Mouse (Mus musculus) cerebellum, postnatal 4 days (tissue): Measurements from ENCODE around the gene Tmem115.
A peak's percentile ranks its signal among the peaks of the same experiment; 100 is the strongest.
"Not testable (repeated sequence)": the region's sequence is repeated elsewhere in the genome, so short reads cannot be mapped to it uniquely, and the experiment has no call there.

Source experiments
- DNase-seq, 2 experiments: peaks; one replicate each; pipeline ENCODE4 v3.0.0; 2022; ENCODE audit warnings: low spot score in 2 of 2, mixed read lengths in 1 of 2

Gene Tmem115

DNA sequence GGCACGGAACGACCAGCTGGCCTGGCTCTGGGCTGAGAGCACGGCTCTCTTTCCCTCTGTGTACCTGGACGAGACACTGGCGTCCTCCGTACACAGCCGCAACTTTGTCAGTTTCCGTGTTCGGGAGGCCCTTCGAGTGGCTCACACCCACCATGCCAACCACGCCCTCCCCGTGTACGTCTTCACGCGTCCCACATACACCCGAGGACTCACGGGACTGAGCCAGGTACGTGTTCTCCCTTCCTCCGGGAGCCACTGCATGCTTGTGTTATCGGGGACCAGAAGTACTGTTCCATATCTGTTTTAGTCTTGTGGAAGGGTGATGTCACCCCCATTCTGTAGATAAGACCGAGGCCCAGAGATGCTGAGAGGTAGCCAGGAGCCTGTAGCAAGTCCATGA is 37.1 kb downstream of the Tmem115 start:
- DNase-seq = no peak

DNA sequence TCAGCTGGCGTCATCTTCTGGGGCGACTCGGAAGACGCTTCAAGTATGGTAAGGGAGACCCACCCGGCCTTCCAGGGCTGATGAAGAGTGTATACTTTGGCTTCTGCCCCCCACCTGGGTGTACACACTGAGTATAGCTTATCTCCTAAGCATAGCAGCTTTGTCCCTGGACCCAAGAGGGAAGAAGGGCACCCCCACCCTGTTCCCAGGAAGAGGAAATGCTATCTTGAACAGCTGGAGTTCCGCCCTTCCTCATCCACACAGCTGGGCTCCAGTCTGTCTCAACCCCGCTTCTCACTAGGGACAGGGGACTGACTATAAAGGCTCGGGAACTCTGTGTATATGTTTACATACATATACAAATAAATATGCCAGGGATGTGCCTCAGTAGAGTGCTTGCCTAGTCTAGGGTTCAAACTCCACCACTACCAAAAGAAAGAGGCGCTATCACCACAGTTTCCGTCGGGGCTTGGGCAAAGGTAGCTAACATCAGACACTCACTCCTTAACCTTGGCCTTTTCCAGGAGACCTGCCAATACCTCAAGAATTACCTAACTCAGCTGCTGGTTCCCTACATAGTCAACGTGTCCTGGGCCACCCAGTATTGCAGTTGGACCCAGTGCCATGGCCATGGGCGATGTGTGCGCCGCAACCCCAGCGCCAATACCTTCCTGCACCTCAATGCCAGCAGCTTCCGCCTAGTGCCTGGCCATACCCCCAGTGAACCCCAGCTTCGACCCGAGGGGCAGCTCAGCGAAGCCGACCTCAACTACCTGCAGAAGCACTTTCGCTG is 38.0 kb downstream of the Tmem115 start:
- DNase-seq = no peak

GRCm38 (mm10) chr9:107572327-107572662 is 38.5 kb downstream of the Tmem115 start:
- no peak for DNase-seq

DNA sequence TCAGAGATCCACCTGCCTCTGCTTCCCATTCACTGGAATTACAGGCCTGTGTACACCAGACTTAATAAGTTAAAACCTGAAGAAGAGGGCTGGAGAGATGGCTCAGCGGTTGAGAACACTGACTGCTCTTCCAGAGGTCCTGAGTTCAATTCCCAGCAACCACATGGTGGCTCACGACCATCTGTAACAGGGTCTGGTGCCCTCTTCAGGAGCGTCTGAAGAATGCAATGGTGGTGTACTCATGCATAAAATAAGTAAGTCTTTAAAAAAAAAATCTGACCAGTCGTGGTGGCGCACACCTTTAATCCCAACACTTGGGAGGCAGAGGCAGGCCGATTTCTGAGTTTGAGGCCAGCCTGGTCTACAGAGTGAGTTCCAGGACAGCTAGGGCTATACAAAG is 40.0 kb downstream of the Tmem115 start:
- not testable (repeated sequence) for DNase-seq

DNA sequence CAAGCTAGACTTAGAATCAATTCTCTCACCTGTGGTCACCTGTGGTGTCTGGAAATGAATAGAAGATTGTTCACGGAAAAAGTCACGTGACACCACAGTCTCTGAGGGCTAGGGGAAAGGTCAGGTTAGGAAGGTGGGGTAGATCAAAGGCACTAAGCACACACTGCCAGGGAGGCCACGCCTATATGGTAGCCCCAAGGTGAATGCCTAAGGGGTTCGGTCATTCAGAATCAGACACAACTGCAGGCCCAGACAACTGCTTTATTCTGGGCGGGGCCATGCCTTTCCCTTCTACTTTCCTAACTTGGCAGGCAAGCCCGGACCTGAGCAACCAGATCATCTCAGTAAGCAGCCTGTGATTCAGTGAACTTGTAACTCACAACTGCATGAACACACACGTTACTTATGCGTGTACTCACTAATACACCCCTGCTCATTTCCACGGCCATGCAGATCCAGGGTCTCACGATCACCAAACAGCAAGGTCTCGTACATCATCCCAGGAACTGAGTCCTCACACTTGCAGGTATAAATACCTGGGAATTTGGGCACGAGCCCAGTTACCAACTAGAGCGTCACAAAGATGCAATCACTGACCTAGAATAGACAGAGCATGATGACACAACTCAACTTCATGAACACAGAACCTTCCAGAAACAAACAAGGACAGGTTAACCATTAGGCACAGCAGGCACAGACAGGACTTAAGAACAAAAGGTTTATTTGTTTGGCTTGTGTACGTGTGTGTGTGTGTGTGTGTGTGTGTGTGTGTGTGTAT is 42.0 kb downstream of the Tmem115 start:
- no peak for DNase-seq

DNA sequence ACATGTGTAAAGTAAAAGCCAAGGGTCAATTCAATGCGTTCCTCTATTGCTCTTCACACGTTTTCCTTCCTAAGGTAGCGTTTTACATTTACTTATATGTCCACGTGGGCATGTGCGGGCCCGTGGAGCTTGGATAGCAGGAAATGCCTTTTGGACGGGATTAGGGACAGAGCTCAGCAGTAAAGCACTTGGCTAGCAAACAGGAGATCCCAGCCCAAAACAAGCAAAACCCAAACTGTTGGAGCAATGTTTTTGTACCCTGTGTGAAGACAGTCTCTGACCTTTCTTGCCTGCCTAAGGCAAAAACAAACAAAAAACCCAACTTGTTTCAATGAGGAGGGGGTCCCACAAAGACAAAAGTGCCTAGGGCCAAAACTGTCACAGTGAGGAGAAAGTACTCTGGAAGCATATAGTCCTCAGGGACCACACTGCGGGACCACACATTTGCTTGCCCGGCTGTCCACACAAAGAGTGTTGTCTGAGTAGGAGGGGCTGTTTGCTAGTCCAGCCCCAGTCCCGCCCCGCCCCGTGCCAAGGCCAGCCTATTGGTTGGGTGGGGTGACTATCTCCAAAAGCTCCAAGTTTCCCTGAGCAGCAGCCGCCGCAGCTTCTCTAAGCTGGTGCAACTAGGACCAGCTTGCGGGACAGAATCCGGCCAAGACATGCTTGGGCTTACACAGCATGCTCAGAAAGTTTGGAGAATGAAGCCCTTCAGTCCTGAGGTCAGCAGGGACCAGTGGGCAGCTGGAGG is 42.8 kb downstream of the Tmem115 start, which contains the start of gene Hyal1:
Gene Hyal1 (plus strand): TSS at position 571 of the 751 bp plus-strand sequence.
- peak in 1 of 2 experiments; percentile 70 for DNase-seq

DNA sequence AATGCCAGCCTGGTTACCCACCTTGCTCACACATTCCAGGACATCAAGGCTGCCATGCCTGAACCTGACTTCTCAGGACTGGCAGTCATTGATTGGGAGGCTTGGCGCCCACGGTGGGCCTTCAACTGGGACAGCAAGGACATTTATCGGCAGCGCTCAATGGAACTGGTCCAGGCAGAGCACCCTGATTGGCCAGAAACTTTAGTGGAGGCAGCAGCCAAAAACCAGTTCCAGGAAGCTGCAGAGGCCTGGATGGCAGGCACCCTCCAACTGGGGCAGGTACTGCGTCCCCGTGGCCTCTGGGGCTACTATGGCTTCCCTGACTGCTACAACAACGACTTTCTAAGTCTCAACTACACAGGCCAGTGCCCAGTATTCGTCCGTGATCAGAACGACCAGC is 44.1 kb downstream of the Tmem115 start:
- no peak for DNase-seq

- no peak for DNase-seq
Observed at GRCm38 (mm10) chr9:107578587-107578986, 44.8 kb downstream of the Tmem115 start, which contains the start of gene Naa80. TSS of gene Naa80 (plus strand) at chr9:107578887.

GRCm38 (mm10) chr9:107579023-107579900 is 45.5 kb downstream of the Tmem115 start:
- DNase-seq = no peak

GRCm38 (mm10) chr9:107580501-107581317 is 47.0 kb downstream of the Tmem115 start, which contains the start of gene Hyal3:
TSS of gene Hyal3 (plus strand) at chr9:107580818.
- peak; percentile 59 to 79 for DNase-seq

DNA sequence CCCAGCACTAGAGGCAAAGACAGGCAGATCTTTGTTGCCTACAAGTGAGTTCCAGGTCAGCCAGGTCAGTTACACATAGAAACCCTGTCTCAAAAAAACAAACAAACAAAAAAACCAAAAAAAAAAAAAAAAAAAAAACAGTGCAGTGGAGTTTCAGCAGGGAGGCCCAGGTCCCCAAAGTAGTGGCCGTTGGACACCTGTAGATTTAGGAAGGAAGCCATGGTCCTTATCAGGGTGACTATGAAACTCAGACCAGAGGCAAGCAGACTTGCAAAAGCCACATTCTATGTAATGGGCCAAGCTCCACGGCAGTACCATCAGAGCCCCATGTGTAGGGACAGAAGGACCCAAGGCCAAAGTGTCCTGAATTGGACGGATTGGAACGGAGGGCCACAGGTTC is 47.8 kb downstream of the Tmem115 start:
- DNase-seq = no peak

DNA sequence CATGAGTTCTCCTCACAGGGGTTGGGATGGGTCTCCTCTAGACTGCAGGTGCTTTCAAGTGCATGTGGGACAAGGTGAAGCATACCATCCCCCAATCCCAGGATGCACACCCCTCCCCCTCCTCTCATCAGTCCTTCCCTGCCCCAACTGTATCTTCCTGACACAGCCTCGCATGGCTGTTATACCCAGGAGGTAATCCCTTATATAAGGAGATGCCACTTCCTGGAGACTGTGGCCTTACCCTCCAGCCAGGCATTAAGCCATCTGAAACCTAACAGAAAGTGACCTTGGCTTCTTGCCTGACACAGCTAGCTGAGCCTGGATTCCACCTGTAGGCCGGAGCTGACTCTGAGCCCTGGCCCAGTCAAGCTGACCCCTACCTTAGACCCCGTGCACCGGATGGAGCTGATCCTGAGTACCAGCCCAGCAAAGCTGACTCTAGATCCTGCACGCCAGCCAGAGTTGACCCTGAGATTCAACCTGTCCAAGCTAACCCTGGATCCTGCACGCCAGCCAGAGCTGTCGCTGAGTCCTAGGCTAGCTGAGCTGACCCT is 48.8 kb downstream of the Tmem115 start:
- no peak for DNase-seq

DNA sequence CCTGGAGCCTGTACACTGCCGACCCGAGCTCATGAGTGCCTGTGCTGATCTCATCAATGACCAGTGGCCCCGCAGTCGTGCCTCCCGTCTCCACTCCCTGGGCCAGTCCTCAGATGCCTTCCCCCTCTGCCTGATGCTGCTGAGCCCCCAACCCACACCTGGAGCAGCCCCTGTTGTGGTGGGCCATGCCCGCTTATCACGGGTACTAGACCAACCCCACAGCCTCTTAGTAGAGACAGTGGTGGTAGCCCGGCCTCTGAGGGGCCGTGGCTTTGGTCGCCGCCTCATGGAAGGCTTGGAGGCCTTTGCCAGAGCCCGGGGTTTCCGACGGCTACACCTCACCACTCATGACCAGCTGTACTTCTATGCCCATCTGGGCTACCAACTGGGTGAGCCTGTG is 49.4 kb downstream of the Tmem115 start:
- no peak for DNase-seq

- DNase-seq = no peak
Observed at GRCm38 (mm10) chr9:107586504-107586903, 52.8 kb downstream of the Tmem115 start.

GRCm38 (mm10) chr9:107586974-107587832 is 53.5 kb downstream of the Tmem115 start, which contains the start of gene Ifrd2:
TSS of gene Ifrd2 (plus strand) at chr9:107587642.
- peak; percentile 88 to 93 for DNase-seq

DNA sequence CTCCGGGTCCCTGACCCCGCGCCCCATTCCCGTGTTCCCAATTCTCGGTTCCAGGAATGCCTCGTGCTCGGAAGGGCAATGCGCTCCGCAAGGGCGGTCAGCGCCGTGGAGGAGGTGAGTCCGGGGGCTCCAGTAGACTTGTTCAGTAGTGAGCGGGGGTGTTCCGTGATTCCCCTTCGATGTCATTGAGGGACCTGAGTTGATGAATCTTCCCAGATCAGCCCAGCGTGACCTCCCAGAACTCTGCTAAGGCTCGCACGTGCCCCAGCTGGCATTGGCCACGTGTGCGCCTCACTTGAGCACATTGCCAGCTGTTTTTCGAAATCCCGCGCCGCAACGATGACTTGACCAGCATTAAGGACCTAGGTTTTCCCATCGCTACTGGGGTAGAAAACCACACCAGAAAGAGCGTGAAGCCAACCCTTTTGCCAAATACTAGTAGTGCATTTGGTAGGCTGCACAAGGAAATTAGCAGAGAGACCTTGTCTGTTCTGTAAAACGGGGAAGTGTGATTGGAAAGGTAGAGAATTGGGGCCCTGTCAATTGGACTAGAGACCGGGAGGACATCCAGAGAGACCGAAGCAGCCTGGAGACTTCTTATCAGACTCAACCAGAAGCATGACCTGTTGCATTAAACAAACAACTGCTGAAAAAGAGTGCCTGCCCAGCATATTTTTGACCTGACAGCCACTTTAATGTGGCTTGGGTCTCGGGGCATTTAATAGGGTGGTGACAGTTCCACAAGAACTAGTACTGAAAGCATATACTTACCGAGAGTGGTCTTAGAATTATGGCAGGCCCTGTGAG is 54.3 kb downstream of the Tmem115 start:
- DNase-seq = no peak
